Comparison of ENCODE assay signal across 7 mouse cellular contexts in genomic region chr1:157425741-157426427, GRCm38 (mm10). TPM values are rescaled to one million over a fixed set of nuclear protein-coding genes. Genes with fewer than 3 reads are reported as not detected.
DNase-seq lines count a peak whose midpoint lies in the region; ATAC-seq lines count a peak whose summit lies in the region.

No protein-coding gene starts in this region.

- H3K9me3 ChIP-seq in lung, embryonic 16.5 days (ENCODE audit: control insufficient read depth, low read length) = no peaks in the 10 kb centered on the region
- no peaks in the 10 kb centered on the region for H3K9me3 ChIP-seq in embryonic facial prominence, embryonic 14.5 days (ENCODE audit: control insufficient read depth, low read length)
- H3K9me3 ChIP-seq in hindbrain, embryonic 14.5 days (ENCODE audit: control insufficient read depth, low read length) = no peaks in the 10 kb centered on the region
- no peaks in the 10 kb centered on the region for H3K9me3 ChIP-seq in midbrain, embryonic 16.5 days (replicated peaks; ENCODE audit: control insufficient read depth, low read length, poor library complexity, severe bottlenecking)

- WGBS in lung, embryonic 16.5 days = 32% methylated on average over 8 of the region's 8 CpGs
- 48% methylated on average over 8 of the region's 8 CpGs for WGBS in embryonic facial prominence, embryonic 14.5 days
- WGBS in hindbrain, embryonic 14.5 days = 36% methylated on average over 8 of the region's 8 CpGs
- WGBS in midbrain, embryonic 16.5 days = 26% methylated on average over 8 of the region's 8 CpGs

- no peaks in the 10 kb centered on the region for H3K27me3 ChIP-seq in lung, embryonic 16.5 days (ENCODE audit: control insufficient read depth, insufficient read depth, low read depth, low read length)
- H3K27me3 ChIP-seq in embryonic facial prominence, embryonic 14.5 days (replicated peaks; ENCODE audit: control insufficient read depth, insufficient read depth, low read length) = no peaks in the 10 kb centered on the region
- H3K27me3 ChIP-seq in hindbrain, embryonic 14.5 days (ENCODE audit: control insufficient read depth, insufficient read depth, low read length) = no peaks in the 10 kb centered on the region
- H3K27me3 ChIP-seq in midbrain, embryonic 16.5 days (ENCODE audit: control insufficient read depth, insufficient read depth, low read depth, low read length) = no peaks in the 10 kb centered on the region

- no peaks in the 10 kb centered on the region for H3K36me3 ChIP-seq in lung, embryonic 16.5 days (ENCODE audit: control insufficient read depth, insufficient read depth, low read length)
- no peaks in the 10 kb centered on the region for H3K36me3 ChIP-seq in embryonic facial prominence, embryonic 14.5 days (ENCODE audit: control insufficient read depth, insufficient read depth, low read length)
- no peaks in the 10 kb centered on the region for H3K36me3 ChIP-seq in hindbrain, embryonic 14.5 days (replicated peaks; ENCODE audit: control insufficient read depth, insufficient read depth)
- H3K36me3 ChIP-seq in midbrain, embryonic 16.5 days (ENCODE audit: control insufficient read depth, insufficient read depth, low read length) = no peaks in the 10 kb centered on the region

- peak overlapping the region; percentile 39 for H3K4me2 ChIP-seq in lung, embryonic 16.5 days (ENCODE audit: low read depth, low read length)
- H3K4me2 ChIP-seq in embryonic facial prominence, embryonic 14.5 days (ENCODE audit: low read depth, low read length) = 0 out of 2 replicates have a peak overlapping the region, but pooled peaks have one; percentile 15
- peak overlapping the region; percentile 5; the same call in 1 of the 2 replicates for H3K4me2 ChIP-seq in hindbrain, embryonic 14.5 days (replicated peaks)
- H3K4me2 ChIP-seq in midbrain, embryonic 16.5 days (ENCODE audit: low read length) = peak overlapping the region; percentile 12; the same call in 1 of the 2 replicates

- H3K27ac ChIP-seq in lung, embryonic 16.5 days (ENCODE audit: low read length) = no peak overlapping the region
- H3K27ac ChIP-seq in embryonic facial prominence, embryonic 14.5 days (replicated peaks; ENCODE audit: low read depth, low read length) = no peak overlapping the region
- H3K27ac ChIP-seq in hindbrain, embryonic 14.5 days = no peak overlapping the region
- H3K27ac ChIP-seq in midbrain, embryonic 16.5 days (ENCODE audit: low read length) = no peak overlapping the region

- H3K4me1 ChIP-seq in lung, embryonic 16.5 days (replicated peaks; ENCODE audit: control insufficient read depth, insufficient read depth, low read length) = no peaks in the 10 kb centered on the region; the same call in 1 of the 2 replicates
- 0 out of 2 replicates have a peak, but pooled peaks cover 2% of the 10 kb centered on the region for H3K4me1 ChIP-seq in embryonic facial prominence, embryonic 14.5 days (ENCODE audit: control insufficient read depth, insufficient read depth, low read length)
- no peaks in the 10 kb centered on the region for H3K4me1 ChIP-seq in hindbrain, embryonic 14.5 days (replicated peaks; ENCODE audit: control insufficient read depth, insufficient read depth, low read length)
- H3K4me1 ChIP-seq in midbrain, embryonic 16.5 days (ENCODE audit: control insufficient read depth, insufficient read depth, low read length) = no peaks in the 10 kb centered on the region

- no peak for DNase-seq in lung, postnatal 25 days (ENCODE audit: low spot score)
- peak; percentile 80 for DNase-seq in embryonic facial prominence, embryonic 14.5 days (ENCODE audit: low spot score)
- no peak for DNase-seq in hindbrain, embryonic 14.5 days (ENCODE audit: low spot score)
- DNase-seq in T-cell, adult 2 months (ENCODE audit: low spot score) = no peak
- no peak for DNase-seq in urinary bladder, adult 18-20 months (ENCODE audit: low spot score in 2 of 2)

- H3K9ac ChIP-seq in lung, embryonic 16.5 days (ENCODE audit: low read length) = no peak overlapping the region
- H3K9ac ChIP-seq in embryonic facial prominence, embryonic 14.5 days (ENCODE audit: low read depth, low read length) = no peak overlapping the region
- no peak overlapping the region for H3K9ac ChIP-seq in hindbrain, embryonic 14.5 days
- H3K9ac ChIP-seq in midbrain, embryonic 16.5 days (ENCODE audit: low read depth, low read length) = no peak overlapping the region

- peak overlapping the region; percentile 5; the same call in 1 of the 2 replicates for H3K4me3 ChIP-seq in lung, embryonic 16.5 days (ENCODE audit: low read length)
- no peak overlapping the region for H3K4me3 ChIP-seq in embryonic facial prominence, embryonic 14.5 days (ENCODE audit: low read depth, low read length)
- H3K4me3 ChIP-seq in hindbrain, embryonic 14.5 days (replicated peaks; ENCODE audit: low read length) = no peak overlapping the region
- H3K4me3 ChIP-seq in midbrain, embryonic 16.5 days (ENCODE audit: low read depth, low read length) = no peak overlapping the region

- ATAC-seq in lung, embryonic 16.5 days (ENCODE audit: low read depth) = no peak
- ATAC-seq in embryonic facial prominence, embryonic 14.5 days (ENCODE audit: low read depth) = peak; percentile 77
- peak; percentile 40; the same call in 1 of the 2 replicates for ATAC-seq in hindbrain, embryonic 14.5 days (ENCODE audit: low FRiP score)
- peak; percentile 45; the same call in 1 of the 2 replicates for ATAC-seq in midbrain, embryonic 16.5 days

RNA-seq across cellular contexts. Expression of gene Rasal2, which starts 13.5 kb away (rescaled TPM):
- polyA plus RNA-seq in lung, embryonic 16.5 days (2015; fragmentation: Nextera tagmentation; extraction: Ambion mirVana) = 7.5 and 8.5 TPM in 2 replicates
- polyA plus RNA-seq in embryonic facial prominence, embryonic 14.5 days (2014; fragmentation: Nextera tagmentation; extraction: Ambion mirVana) = 12.9 and 14.8 TPM in 2 replicates
- polyA plus RNA-seq in hindbrain, embryonic 14.5 days (2014; fragmentation: Nextera tagmentation; extraction: Ambion mirVana) = 42.1 and 45.5 TPM in 2 replicates
- polyA plus RNA-seq in midbrain, embryonic 16.5 days (2015; fragmentation: Nextera tagmentation; extraction: Ambion mirVana) = 46.7 and 53.0 TPM in 2 replicates

RNA-seq across cellular contexts. Expression of gene Cryzl2, which starts 32.5 kb away (rescaled TPM):
- polyA plus RNA-seq in lung, embryonic 16.5 days (2015; fragmentation: Nextera tagmentation; extraction: Ambion mirVana) = 15.6 and 17.6 TPM in 2 replicates
- 13.4 and 13.6 TPM in 2 replicates for polyA plus RNA-seq in embryonic facial prominence, embryonic 14.5 days (2014; fragmentation: Nextera tagmentation; extraction: Ambion mirVana)
- polyA plus RNA-seq in hindbrain, embryonic 14.5 days (2014; fragmentation: Nextera tagmentation; extraction: Ambion mirVana) = 7.6 and 9.9 TPM in 2 replicates
- polyA plus RNA-seq in midbrain, embryonic 16.5 days (2015; fragmentation: Nextera tagmentation; extraction: Ambion mirVana) = 6.2 and 7.2 TPM in 2 replicates
